Mouse (Mus musculus): ENCODE measurements around the gene Cd93.

- no peak for TF ChIP-seq CHD2 (IDR thresholded peaks at IDR 0.05; ENCODE audit: low read depth, low read length)
- no peak for TF ChIP-seq ZNF384 (IDR thresholded peaks at IDR 0.05; ENCODE audit: low read depth, low read length)
These were observed 33.2 kb upstream of the Cd93 start for GRCm38 (mm10) chr2:148476576-148476975.
